Mouse (Mus musculus): ENCODE data around the gene C530008M17Rik. TPM values are rescaled to one million over a fixed set of nuclear protein-coding genes. Genes with fewer than 3 reads are reported as not detected.

Gene C530008M17Rik
- total RNA-seq (2023) = 1 to 10 TPM in 1 of 2 experiments, under 1 TPM in 1; 0.21 to 1.1 TPM

DNA sequence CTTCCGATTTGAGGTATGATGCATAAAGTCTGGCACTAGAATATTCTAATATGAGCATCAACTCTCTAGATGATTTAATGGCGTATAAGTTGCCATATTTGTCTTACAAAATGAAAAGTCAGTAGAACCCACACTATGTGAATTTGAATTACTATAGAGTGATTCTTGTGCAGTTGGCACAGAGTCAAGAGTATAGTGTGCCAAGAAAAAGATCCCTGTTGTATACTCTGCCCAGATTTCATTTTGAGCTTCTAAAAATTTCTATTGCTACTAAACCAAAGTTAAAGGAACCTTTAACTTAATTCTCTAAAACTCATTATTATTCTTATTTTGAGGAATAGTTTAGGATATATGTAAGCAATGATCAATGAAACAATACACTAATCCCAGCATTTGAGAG lies at the start of gene C530008M17Rik:
TSS of gene C530008M17Rik (plus strand) at position 301 of the 400 bp plus-strand sequence.

DNA sequence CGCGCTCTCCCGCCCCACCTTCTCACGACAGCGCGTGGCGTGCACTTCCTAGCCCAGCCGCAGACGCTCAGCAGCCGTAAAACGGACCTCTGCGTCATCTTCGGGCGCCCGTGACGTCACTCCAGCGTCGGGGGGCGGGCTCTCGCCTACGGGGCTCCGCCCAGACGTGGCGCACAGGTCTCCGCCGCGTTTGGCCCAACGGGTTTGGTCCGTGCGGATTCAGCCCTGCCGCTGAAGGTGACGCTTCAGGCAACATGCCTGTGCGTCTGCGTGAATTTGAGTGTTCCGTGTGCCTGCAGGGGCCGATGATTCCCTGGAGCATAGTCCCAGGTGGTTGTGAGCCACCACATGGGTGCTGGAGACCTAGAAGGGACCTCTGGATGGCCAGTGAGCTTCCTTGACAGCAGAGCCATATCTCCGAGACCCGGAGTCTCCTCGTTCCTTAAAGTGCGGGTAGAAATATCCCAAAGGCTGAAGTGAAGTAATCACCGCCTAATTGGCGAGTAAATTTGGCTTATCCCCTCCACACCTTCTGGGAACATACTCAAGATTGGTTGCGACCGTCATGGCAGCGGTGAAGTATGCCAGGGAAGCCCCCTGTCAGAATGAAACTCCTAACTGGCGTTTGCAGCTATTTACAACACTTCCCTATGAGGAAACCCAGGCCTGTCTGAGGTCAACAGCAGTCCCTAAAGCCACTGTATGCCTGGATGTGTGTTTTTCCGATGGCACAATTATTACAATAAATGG lies 249.3 kb downstream of the C530008M17Rik start, which contains the start of gene Aasdh:
TSS of gene Aasdh (minus strand) at position 110 of the 750 bp plus-strand sequence.

Other genes with a start within 250 kb of the C530008M17Rik start
- gene Gm7271, start 172.5 kb upstream of the C530008M17Rik start, total RNA-seq (2023) = not detected
- 10 to 100 TPM; 48.9 to 50.1 TPM for gene Exoc1, start 127.2 kb upstream of the C530008M17Rik start, total RNA-seq (2023)
- 10 to 100 TPM; 13.1 TPM for gene Cep135, start 67.8 kb upstream of the C530008M17Rik start, total RNA-seq (2023)
- gene Aasdh, start 249.0 kb downstream of the C530008M17Rik start, total RNA-seq (2023) = 10 to 100 TPM; 11.5 to 16.0 TPM